In genomic region chr6:142859946-142860345, GRCm38 (mm10) we compare ENCODE assay signal across 21 mouse cellular contexts. TPM values are rescaled to one million over a fixed set of nuclear protein-coding genes. Genes with fewer than 3 reads are reported as not detected.
"Had no signal": no experiment of that assay in that cellular context is flagged by ENCODE, and none has a peak within 500 bp of the region (broad histone marks: within the 10 kb centered on the region; RNA-seq: fewer than 3 reads in every experiment).

No protein-coding gene starts in this region.

- H3K4me3 ChIP-seq: midbrain, embryonic 10.5 days; midbrain, embryonic 12.5 days; myocyte; neural tube, embryonic 13.5 days; neural tube, embryonic 15.5 days had no signal

- ATAC-seq: midbrain, embryonic 16.5 days had no signal

- H3K9me3 ChIP-seq: midbrain, embryonic 10.5 days; midbrain, embryonic 12.5 days; neural tube, embryonic 13.5 days; neural tube, embryonic 15.5 days had no signal

- H3K27me3 ChIP-seq: midbrain, embryonic 12.5 days; neural tube, embryonic 13.5 days; neural tube, embryonic 15.5 days had no signal

- H3K36me3 ChIP-seq: midbrain, embryonic 10.5 days had no signal

- H3K4me2 ChIP-seq: lung, embryonic 14.5 days; midbrain, embryonic 12.5 days; neural tube, embryonic 13.5 days; neural tube, embryonic 15.5 days had no signal

- H3K27ac ChIP-seq: midbrain, embryonic 10.5 days; midbrain, embryonic 12.5 days; neural tube, embryonic 13.5 days; neural tube, embryonic 15.5 days had no signal

- H3K9ac ChIP-seq: lung, embryonic 14.5 days; midbrain, embryonic 12.5 days; neural tube, embryonic 13.5 days; neural tube, embryonic 15.5 days had no signal

- DNase-seq: lung, adult 18-20 months; lung, embryonic 14.5 days; lung, postnatal 10 days; lung, postnatal 4 days; midbrain, embryonic 14.5 days; retina, postnatal 1 day; right cerebral cortex, adult 18-20 months; right cerebral cortex, postnatal 25 days; right cerebral cortex, postnatal 4 days; spleen, adult 18-20 months; thymus, adult 18-20 months; thymus, postnatal 14 days; thymus, postnatal 36 days had no signal

RNA-seq across cellular contexts. Expression of gene Sult6b2, which starts 55.6 kb away (rescaled TPM):
- polyA plus RNA-seq: lung, embryonic 14.5 days; lung, embryonic 16.5 days; midbrain, embryonic 10.5 days; midbrain, embryonic 12.5 days; midbrain, embryonic 14.5 days; myocyte; stomach, embryonic 14.5 days had no signal
